Mouse (Mus musculus) kidney, adult 2 months (tissue): Measurements from ENCODE around the gene Gm21310.
"Not testable (repeated sequence)": the region's sequence is repeated elsewhere in the genome, so short reads cannot be mapped to it uniquely, and the experiment has no call there.

ENCODE experiments used
- CTCF ChIP-seq: fragments of 200-500 bp; conservative IDR thresholded peaks from 2 replicates; pipeline ENCODE4 v1.5.1; 2011; ENCODE audit warnings: low read depth, mild to moderate bottlenecking, control low read depth, low read length, moderate library complexity, mixed read lengths; ENCODE audit not compliant: insufficient read depth, insufficient read length
- POLR2A ChIP-seq: fragments of 200-500 bp; IDR thresholded peaks from one replicate; pipeline ENCODE4 v1.6.1; 2011; ENCODE audit warnings: low read depth, low read length, control low read depth

GRCm38 (mm10) chrY:10147083-10147482 lies at the start of gene Gm21310:
- TF ChIP-seq POLR2A, CTCF: not testable (repeated sequence)
